Mouse (Mus musculus) layer of hippocampus, postnatal 25 days (tissue): ENCODE measurements around the gene Gm3415. TPM values are rescaled to one million over a fixed set of nuclear protein-coding genes. Genes with fewer than 3 reads are reported as not detected.
"Not testable (repeated sequence)": the region's sequence is repeated elsewhere in the genome, so short reads cannot be mapped to it uniquely, and the experiment has no call there.

Source experiments
- DNase-seq, 2 experiments: peaks; one replicate each; pipeline ENCODE4 v3.0.0; 2022; ENCODE audit warnings: mixed read lengths in 2 of 2, low spot score in 1 of 2; ENCODE audit errors: extremely low spot score in 1 of 2
- total RNA-seq, 2 experiments: library from RNA; stranded (reverse); gene quantifications; 2 replicates each; pipeline ENCODE4 v1.2.3; 2021

Gm3415 gene
- total RNA-seq, 2 experiments from 2014 or later: not detected

DNA sequence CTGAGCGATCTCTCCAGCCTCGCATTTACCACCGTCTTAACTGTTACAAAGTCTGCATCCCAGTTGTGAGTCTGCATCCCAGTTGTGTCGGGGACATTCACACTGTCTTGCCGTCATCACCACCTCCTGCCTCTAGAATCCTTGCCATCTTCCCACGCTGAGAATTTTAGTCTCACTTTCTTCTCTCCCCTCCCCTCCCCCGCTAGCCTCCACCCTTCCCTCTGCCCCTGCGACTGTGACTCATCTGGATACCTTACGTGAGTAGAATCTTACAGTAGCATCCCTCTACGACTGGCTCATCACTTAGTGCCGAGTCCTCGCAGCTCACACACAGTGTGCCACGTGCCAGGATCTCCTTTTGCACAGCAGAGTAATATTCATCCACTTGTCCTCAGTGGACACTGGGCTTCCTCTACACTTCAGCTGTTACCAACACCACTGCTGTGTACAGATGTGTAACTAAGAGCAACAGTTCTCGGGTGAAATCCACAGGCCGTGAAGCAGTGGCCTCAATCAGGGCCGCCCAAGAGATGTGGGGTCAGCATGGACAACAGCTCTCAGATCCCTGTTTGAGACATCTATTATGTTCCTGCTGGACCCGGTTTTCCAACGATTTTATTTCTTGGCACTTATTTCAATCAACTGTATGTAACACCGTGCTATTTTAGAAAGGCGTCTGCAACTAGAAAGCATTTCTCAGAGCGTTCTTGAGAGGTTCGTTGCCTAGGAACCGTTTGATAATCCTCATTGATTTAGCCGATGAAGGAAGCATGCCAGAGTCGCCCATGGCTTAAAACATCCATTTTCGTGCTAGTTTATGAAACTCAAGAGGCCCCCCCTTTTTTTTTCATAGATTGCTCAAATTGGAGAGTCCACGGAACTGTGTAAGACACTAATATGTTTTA, 42.5 kb downstream of the Gm3415 start:
- no peak for DNase-seq

DNA sequence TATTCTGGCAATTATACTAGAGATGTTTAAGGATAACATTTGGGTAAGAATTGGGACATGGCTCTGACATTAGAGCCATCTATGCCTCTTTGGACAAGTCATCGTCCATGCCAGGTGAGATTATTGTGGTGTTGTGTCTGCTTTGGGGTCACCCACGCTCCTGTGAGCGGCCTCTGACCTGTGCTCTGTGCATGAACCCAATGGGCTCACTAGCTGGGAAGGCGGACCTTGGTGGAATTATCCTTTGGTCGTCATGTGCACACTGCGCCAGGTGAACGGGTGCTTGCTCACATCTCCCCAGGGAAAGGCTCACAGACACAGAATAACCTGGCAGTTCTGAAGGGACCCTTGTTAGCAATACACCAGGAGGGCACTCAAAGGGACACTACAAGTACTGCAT, 43.3 kb downstream of the Gm3415 start:
- not testable (repeated sequence) for DNase-seq

DNA sequence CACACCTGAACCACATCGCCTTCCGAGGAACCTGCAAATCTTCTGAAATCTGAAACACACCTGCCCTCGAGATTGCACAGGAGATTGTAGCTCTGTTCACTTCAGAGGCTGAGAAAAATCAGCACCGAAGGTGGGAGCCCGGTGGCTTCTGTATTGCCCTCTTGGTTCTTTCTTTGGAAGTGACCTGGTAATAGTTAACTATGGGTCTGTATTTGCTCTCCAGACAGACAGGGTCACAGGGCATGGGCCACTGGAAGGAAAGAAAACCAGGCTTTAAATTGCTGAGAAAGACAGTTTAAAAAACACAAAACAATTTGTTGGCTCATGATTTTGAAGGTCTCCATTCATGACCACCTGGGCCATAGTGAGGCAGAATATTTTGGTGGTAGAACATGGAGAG, 44.0 kb downstream of the Gm3415 start:
- DNase-seq: no peak

DNA sequence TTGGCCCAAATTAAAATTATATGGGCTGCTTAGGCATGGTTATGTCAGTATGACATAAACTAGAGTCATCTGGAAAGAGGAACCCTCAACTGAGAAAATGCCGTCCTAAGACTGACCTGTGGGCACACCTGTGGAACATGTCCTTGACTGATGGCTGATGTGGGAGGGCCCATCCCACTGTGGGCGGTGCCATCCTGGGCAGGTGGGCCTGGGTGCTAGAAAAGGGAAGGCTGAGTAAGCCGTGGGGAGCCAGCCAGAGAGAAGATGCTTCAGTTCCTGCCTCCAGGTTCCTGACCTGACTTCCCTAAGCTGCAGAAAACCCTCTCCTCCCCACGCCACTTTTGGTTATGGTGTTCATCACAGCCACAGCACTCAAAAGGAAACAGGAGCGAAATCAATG, 50.3 kb downstream of the Gm3415 start:
- no peak for DNase-seq

DNA sequence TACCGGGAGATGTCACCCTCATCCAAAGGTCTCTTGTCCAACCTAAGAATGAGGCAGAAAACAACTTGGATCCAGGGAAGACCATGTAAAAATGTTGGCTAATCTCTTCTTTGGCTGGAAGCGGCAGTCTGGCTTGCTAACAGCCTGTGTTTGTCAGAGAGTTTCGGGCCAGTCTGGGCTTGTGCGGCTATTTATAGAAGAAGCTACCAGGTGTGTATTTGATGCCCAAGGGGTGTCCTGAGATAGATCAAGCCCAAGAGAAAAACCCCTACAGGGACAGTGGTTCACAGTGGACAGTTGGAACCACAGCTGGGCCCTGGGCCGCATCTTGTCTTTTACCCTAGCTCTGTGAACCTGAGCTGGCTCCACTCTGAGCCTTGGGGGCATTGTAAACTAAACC, 51.0 kb downstream of the Gm3415 start:
- no peak for DNase-seq

DNA sequence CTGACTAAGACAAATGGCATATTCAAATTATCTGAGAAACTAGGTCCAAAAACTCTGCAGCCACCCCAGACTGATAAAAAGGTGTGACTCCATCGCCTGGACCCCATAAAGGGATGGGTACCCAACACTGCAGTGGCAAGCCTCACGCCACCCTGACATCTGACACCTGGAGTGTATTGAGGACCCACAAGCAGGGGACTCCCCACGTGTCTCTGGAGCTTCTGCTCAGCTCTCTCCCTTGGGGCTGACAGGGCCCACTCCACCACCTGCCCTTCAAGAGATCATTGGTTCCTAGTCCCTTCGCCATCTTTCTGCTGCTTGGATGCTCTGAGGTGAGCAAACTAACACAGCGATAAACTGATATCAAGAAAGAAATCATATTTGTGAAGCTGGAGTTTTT, 51.9 kb downstream of the Gm3415 start:
- DNase-seq: no peak

Other genes with a start within 250 kb of the Gm3415 start
- 100 to 1,000 TPM in 1 of 2 experiments, 10 to 100 TPM in 1; 97.5 to 111 TPM for gene Wasf3, start 171.2 kb upstream of the Gm3415 start, total RNA-seq
- gene Gm6408, start 74.2 kb upstream of the Gm3415 start, total RNA-seq: not detected
- not detected for gene Gm6370, start 64.8 kb upstream of the Gm3415 start, total RNA-seq
- not detected for gene 4930449I24Rik, start 53.7 kb upstream of the Gm3415 start, total RNA-seq
- not detected for gene Gm3402, start 42.0 kb upstream of the Gm3415 start, total RNA-seq
- gene Gm3404, start 30.3 kb upstream of the Gm3415 start, total RNA-seq: not detected
- gene Gm3409, start 18.5 kb upstream of the Gm3415 start, total RNA-seq: not detected
- 10 to 100 TPM; 40.9 to 44.1 TPM for gene Gpr12, start 29.1 kb downstream of the Gm3415 start, total RNA-seq
- gene Usp12, start 238.9 kb downstream of the Gm3415 start, total RNA-seq: 10 to 100 TPM; 58.2 to 58.9 TPM